Mouse (Mus musculus): ENCODE data around the gene Ifi27. TPM values are rescaled to one million over a fixed set of nuclear protein-coding genes. Genes with fewer than 3 reads are reported as not detected.
A peak's percentile ranks its signal among the peaks of the same experiment; 100 is the strongest.

Ifi27 gene
- polyA plus RNA-seq, 1 experiment from 2014 or later: 11.5 TPM

GRCm38 (mm10) chr12:103404131-103404530, 29.9 kb upstream of the Ifi27 start:
- H3K27ac ChIP-seq (ENCODE audit: low read depth, low read length): no peak overlapping the region
- no peaks in the 10 kb centered on the region for H3K4me1 ChIP-seq (ENCODE audit: control insufficient read depth, insufficient read depth, low read length)
- no peak overlapping the region for H3K4me3 ChIP-seq (ENCODE audit: low read depth, low read length)
- H3K4me2 ChIP-seq: no peak overlapping the region
- no peaks in the 10 kb centered on the region for H3K27me3 ChIP-seq (ENCODE audit: control insufficient read depth, insufficient read depth, low read length)
- H3K9me3 ChIP-seq (replicated peaks; ENCODE audit: control insufficient read depth, low read length): no peaks in the 10 kb centered on the region
- H3K9ac ChIP-seq (ENCODE audit: low read depth, low read length): no peak overlapping the region
- ATAC-seq (replicated peaks; ENCODE audit: insufficient number of reproducible peaks, low FRiP score, low TSS enrichment): no peak; the same call in 1 of the 2 replicates
- WGBS (ENCODE audit: insufficient replicate concordance): 87% methylated on average over 18 of the region's 18 CpGs
- peaks cover 23% of the 10 kb centered on the region for H3K36me3 ChIP-seq (ENCODE audit: control insufficient read depth, insufficient read depth, low read length)

DNA sequence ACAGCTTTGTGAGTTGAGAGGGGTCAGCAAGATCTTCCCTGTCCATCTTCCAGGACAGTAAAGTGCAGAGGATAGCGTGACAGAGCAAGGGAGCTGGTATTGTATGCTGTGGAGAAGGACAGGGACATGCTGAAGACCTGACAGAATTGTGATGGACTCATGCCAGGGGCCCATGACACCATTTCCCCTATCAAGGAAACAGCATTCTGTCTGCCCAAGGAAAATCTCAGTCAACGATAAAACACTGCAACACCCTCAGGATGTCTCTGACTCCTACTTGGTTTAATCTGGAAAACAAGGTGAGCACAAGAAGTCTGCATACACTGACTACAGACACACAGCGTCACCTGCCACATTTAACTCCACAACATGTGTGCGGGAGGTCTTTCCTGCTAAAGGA, 26.3 kb upstream of the Ifi27 start, which contains the start of gene 9330161L09Rik:
Gene 9330161L09Rik, minus strand, starts transcription at position 101 of the 400 bp plus-strand sequence.
- H3K9me3 ChIP-seq (replicated peaks; ENCODE audit: control insufficient read depth, low read length): no peaks in the 10 kb centered on the region
- H3K4me1 ChIP-seq (ENCODE audit: control insufficient read depth, insufficient read depth, low read length): no peaks in the 10 kb centered on the region
- no peaks in the 10 kb centered on the region for H3K27me3 ChIP-seq (ENCODE audit: control insufficient read depth, insufficient read depth, low read length)
- WGBS (ENCODE audit: insufficient replicate concordance): 90% methylated on average over 4 of the region's 4 CpGs
- H3K9ac ChIP-seq (ENCODE audit: low read depth, low read length): no peak within 1 kb of the TSS
- no peak within 1 kb of the TSS for H3K4me2 ChIP-seq
- ATAC-seq (replicated peaks; ENCODE audit: insufficient number of reproducible peaks, low FRiP score, low TSS enrichment): no peak
- no peak within 1 kb of the TSS for H3K4me3 ChIP-seq (ENCODE audit: low read depth, low read length)
- peaks cover 34% of the 10 kb centered on the region for H3K36me3 ChIP-seq (ENCODE audit: control insufficient read depth, insufficient read depth, low read length)
- no peak within 1 kb of the TSS for H3K27ac ChIP-seq (ENCODE audit: low read depth, low read length)

DNA sequence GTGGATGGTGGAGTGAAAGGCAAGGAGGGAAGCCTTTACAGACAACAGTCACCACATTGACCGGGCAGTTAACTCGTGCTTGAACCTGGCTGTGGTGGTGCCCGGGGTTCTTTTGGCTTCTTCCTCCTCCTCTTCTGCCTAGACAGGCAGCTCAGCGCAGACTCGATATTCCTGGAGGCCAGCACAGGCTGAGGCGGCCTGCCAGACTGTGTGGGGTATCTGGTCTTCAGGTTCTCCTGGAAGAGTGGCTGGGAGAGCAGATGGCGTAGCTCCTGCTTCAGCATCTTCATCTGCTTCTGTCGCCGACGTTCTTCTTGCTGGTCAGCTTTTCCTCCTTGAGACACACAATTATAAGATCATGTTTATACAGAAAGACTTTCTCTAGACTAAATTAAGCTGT, 25.9 kb upstream of the Ifi27 start:
- Histone ChIP-seq H3K27me3 (ENCODE audit: control insufficient read depth, insufficient read depth, low read length) (no peaks in the 10 kb centered on the region), H3K4me2 (no peak overlapping the region), H3K4me1 (ENCODE audit: control insufficient read depth, insufficient read depth, low read length) (no peaks in the 10 kb centered on the region), H3K36me3 (ENCODE audit: control insufficient read depth, insufficient read depth, low read length) (peaks cover 36% of the 10 kb centered on the region), H3K9ac (ENCODE audit: low read depth, low read length) (no peak overlapping the region), H3K4me3 (ENCODE audit: low read depth, low read length) (no peak overlapping the region), H3K9me3 (replicated peaks; ENCODE audit: control insufficient read depth, low read length) (no peaks in the 10 kb centered on the region), H3K27ac (ENCODE audit: low read depth, low read length) (no peak overlapping the region)
- WGBS (ENCODE audit: insufficient replicate concordance): 92% methylated on average over 10 of the region's 10 CpGs
- ATAC-seq (replicated peaks; ENCODE audit: insufficient number of reproducible peaks, low FRiP score, low TSS enrichment): no peak

DNA sequence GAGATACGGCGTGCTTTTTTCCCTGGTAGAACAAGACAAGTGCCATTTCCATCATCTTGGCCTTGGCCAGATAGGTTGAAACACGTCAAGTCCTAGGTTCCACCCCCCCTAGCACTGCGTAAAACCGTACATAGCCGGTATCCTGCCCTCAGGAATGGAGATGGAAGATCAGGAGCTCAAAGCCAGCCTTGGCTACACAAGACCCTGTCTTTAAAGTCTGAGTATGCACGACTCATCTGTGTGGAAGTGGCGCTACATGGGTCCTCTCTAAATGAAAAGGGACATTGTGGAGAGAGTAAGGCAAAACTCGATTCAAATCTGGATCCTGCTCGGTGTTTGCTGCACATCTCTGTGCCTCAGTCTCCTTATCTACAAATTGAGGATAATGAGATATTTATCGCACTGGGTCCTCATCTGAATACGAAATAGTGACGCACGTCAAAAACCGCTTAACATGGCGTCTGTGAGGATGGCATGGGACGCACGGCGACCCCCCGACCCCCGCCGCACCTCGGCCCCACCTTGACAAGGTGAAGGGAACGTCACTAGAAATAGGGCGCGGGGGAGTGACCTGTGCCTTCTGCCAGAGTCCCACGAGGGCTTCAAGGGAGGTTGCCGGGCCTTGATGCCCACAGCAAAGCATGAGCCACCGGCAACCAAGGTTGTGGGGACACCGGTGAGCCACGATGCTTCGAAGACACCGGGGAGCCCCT, 8.8 kb upstream of the Ifi27 start:
- 8% methylated on average over 33 of the region's 33 CpGs for WGBS (ENCODE audit: insufficient replicate concordance)
- Histone ChIP-seq H3K27ac (ENCODE audit: low read depth, low read length) (no peak overlapping the region), H3K9ac (ENCODE audit: low read depth, low read length) (peak overlapping the region; percentile 95)

GRCm38 (mm10) chr12:103425729-103426470, 8.1 kb upstream of the Ifi27 start, which contains the start of gene Ddx24:
TSS of gene Ddx24 (minus strand) at chr12:103425830.
- no peaks in the 10 kb centered on the region for H3K9me3 ChIP-seq (replicated peaks; ENCODE audit: control insufficient read depth, low read length)
- H3K36me3 ChIP-seq (ENCODE audit: control insufficient read depth, insufficient read depth, low read length): peaks cover 3% of the 10 kb centered on the region
- peak within 1 kb of the TSS; percentile 96 for H3K4me2 ChIP-seq
- ATAC-seq (replicated peaks; ENCODE audit: insufficient number of reproducible peaks, low FRiP score, low TSS enrichment): peak; percentile 100
- peak within 1 kb of the TSS; percentile 96 for H3K4me3 ChIP-seq (ENCODE audit: low read depth, low read length)
- 1% methylated on average over 33 of the region's 33 CpGs for WGBS (ENCODE audit: insufficient replicate concordance)
- H3K4me1 ChIP-seq (ENCODE audit: control insufficient read depth, insufficient read depth, low read length): peaks cover 22% of the 10 kb centered on the region
- H3K9ac ChIP-seq (ENCODE audit: low read depth, low read length): peak within 1 kb of the TSS; percentile 95
- peak within 1 kb of the TSS; percentile 6; the same call in 1 of the 2 replicates for H3K27ac ChIP-seq (ENCODE audit: low read depth, low read length)
- H3K27me3 ChIP-seq (ENCODE audit: control insufficient read depth, insufficient read depth, low read length): no peaks in the 10 kb centered on the region

More for the DNA sequence above, 8.8 kb upstream of the Ifi27 start:
- no peaks in the 10 kb centered on the region for H3K27me3 ChIP-seq (ENCODE audit: control insufficient read depth, insufficient read depth, low read length)
- peaks cover 22% of the 10 kb centered on the region for H3K4me1 ChIP-seq (ENCODE audit: control insufficient read depth, insufficient read depth, low read length)
- no peaks in the 10 kb centered on the region for H3K9me3 ChIP-seq (replicated peaks; ENCODE audit: control insufficient read depth, low read length)
- ATAC-seq (replicated peaks; ENCODE audit: insufficient number of reproducible peaks, low FRiP score, low TSS enrichment): no peak
- H3K4me3 ChIP-seq (ENCODE audit: low read depth, low read length): peak overlapping the region; percentile 96
- H3K36me3 ChIP-seq (ENCODE audit: control insufficient read depth, insufficient read depth, low read length): peaks cover 3% of the 10 kb centered on the region
- peak overlapping the region; percentile 96 for H3K4me2 ChIP-seq

DNA sequence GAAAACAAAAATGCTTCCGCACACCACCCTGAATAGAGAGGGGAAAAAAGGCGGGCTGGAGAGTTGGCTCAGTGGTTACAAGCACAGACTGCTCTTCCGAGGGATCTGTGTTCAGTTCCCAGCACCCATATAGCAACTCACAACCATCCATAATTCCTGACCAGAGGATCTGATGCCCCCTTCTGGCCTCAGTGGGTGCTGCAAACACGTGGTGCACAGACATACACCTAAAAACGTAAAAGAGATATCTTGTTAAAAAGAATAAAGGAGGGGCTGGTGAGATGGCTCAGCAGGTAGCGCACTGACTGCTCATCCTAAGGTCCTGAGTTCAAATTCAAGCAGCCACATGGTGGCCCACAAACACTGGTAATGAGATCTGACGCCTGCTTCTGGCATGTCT, 7.3 kb upstream of the Ifi27 start:
- no peaks in the 10 kb centered on the region for H3K27me3 ChIP-seq (ENCODE audit: control insufficient read depth, insufficient read depth, low read length)
- H3K4me2 ChIP-seq: no peak overlapping the region
- peaks cover 20% of the 10 kb centered on the region for H3K4me1 ChIP-seq (ENCODE audit: control insufficient read depth, insufficient read depth, low read length)
- no peak for ATAC-seq (replicated peaks; ENCODE audit: insufficient number of reproducible peaks, low FRiP score, low TSS enrichment)
- H3K9ac ChIP-seq (ENCODE audit: low read depth, low read length): no peak overlapping the region
- no peaks in the 10 kb centered on the region for H3K9me3 ChIP-seq (replicated peaks; ENCODE audit: control insufficient read depth, low read length)
- no peak overlapping the region for H3K27ac ChIP-seq (ENCODE audit: low read depth, low read length)
- 87% methylated on average over 7 of the region's 7 CpGs for WGBS (ENCODE audit: insufficient replicate concordance)
- H3K36me3 ChIP-seq (ENCODE audit: control insufficient read depth, insufficient read depth, low read length): peaks cover 3% of the 10 kb centered on the region
- no peak overlapping the region for H3K4me3 ChIP-seq (ENCODE audit: low read depth, low read length)

- no peaks in the 10 kb centered on the region for H3K9me3 ChIP-seq (replicated peaks; ENCODE audit: control insufficient read depth, low read length)
- no peaks in the 10 kb centered on the region; the same call in 1 of the 2 replicates for H3K27me3 ChIP-seq (ENCODE audit: control insufficient read depth, insufficient read depth, low read length)
- no peak overlapping the region for H3K9ac ChIP-seq (ENCODE audit: low read depth, low read length)
- no peak overlapping the region for H3K27ac ChIP-seq (ENCODE audit: low read depth, low read length)
- H3K36me3 ChIP-seq (ENCODE audit: control insufficient read depth, insufficient read depth, low read length): no peaks in the 10 kb centered on the region
- no peak overlapping the region for H3K4me2 ChIP-seq
- H3K4me3 ChIP-seq (ENCODE audit: low read depth, low read length): no peak overlapping the region
- no peak for ATAC-seq (replicated peaks; ENCODE audit: insufficient number of reproducible peaks, low FRiP score, low TSS enrichment)
- H3K4me1 ChIP-seq (ENCODE audit: control insufficient read depth, insufficient read depth, low read length): no peaks in the 10 kb centered on the region
- WGBS (ENCODE audit: insufficient replicate concordance): 76% methylated on average over 2 of the region's 2 CpGs
Observed at GRCm38 (mm10) chr12:103433430-103433829, 581 bp upstream of the Ifi27 start.

DNA sequence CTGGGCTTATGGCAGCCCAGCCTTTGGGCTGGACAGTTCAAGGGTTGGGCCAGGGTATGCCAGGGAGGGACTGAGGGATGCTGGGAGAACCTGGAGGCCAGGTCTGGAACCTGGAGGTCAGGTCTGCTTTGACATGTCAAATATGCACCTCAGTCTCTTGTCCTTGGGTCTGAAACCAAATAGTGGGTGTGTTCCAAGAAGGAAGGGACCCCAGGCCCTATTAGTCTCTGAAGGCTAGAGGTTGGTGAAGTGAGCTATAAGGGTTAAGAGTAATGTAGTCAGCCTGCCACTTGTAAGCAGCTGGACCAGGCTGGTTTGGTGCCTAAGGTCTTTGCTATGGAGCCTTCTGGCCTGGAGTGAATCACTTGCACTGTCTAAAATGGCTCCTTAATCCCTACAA, 850 bp downstream of the Ifi27 start:
- no peaks in the 10 kb centered on the region; the same call in 1 of the 2 replicates for H3K27me3 ChIP-seq (ENCODE audit: control insufficient read depth, insufficient read depth, low read length)
- H3K4me2 ChIP-seq: no peak overlapping the region
- H3K9ac ChIP-seq (ENCODE audit: low read depth, low read length): no peak overlapping the region
- H3K27ac ChIP-seq (ENCODE audit: low read depth, low read length): no peak overlapping the region
- no peak for ATAC-seq (replicated peaks; ENCODE audit: insufficient number of reproducible peaks, low FRiP score, low TSS enrichment)
- H3K4me1 ChIP-seq (ENCODE audit: control insufficient read depth, insufficient read depth, low read length): no peaks in the 10 kb centered on the region
- no peaks in the 10 kb centered on the region for H3K9me3 ChIP-seq (replicated peaks; ENCODE audit: control insufficient read depth, low read length)
- H3K36me3 ChIP-seq (ENCODE audit: control insufficient read depth, insufficient read depth, low read length): no peaks in the 10 kb centered on the region
- H3K4me3 ChIP-seq (ENCODE audit: low read depth, low read length): no peak overlapping the region

All from heart, embryonic 11.5 days (tissue).